Mouse (Mus musculus): ENCODE data around the gene Proca1. TPM values are rescaled to one million over a fixed set of nuclear protein-coding genes. Genes with fewer than 3 reads are reported as not detected.
A peak's percentile ranks its signal among the peaks of the same experiment; 100 is the strongest.

Gene Proca1
- polyA plus RNA-seq, 1 experiment from 2014 or later: 2.1 TPM

GRCm38 (mm10) chr11:78213086-78213817, 20.1 kb downstream of the Proca1 start:
- WGBS: 94% methylated on average over 14 of the region's 14 CpGs
- Histone ChIP-seq H3K27me3 (replicated peaks; ENCODE audit: control insufficient read depth, insufficient read depth, low read length) (no peaks in the 10 kb centered on the region), H3K4me3 (ENCODE audit: low read depth, low read length) (no peak overlapping the region), H3K4me1 (replicated peaks; ENCODE audit: control insufficient read depth, insufficient read depth, low read length) (no peaks in the 10 kb centered on the region), H3K9me3 (ENCODE audit: control insufficient read depth, low read length) (no peaks in the 10 kb centered on the region), H3K9ac (ENCODE audit: low read length) (no peak overlapping the region), H3K27ac (ENCODE audit: low read depth) (no peak overlapping the region), H3K4me2 (ENCODE audit: low read length) (no peak overlapping the region), H3K36me3 (ENCODE audit: control insufficient read depth, insufficient read depth, low read length) (peaks cover 98% of the 10 kb centered on the region)
- no peak for ATAC-seq (replicated peaks; ENCODE audit: low FRiP score, low TSS enrichment, low read depth)
- no peak for DNase-seq (ENCODE audit: low spot score)

GRCm38 (mm10) chr11:78215709-78216317, 22.6 kb downstream of the Proca1 start:
- Histone ChIP-seq H3K9ac (ENCODE audit: low read length) (no peak overlapping the region), H3K9me3 (ENCODE audit: control insufficient read depth, low read length) (no peaks in the 10 kb centered on the region), H3K4me2 (ENCODE audit: low read length) (no peak overlapping the region), H3K4me1 (replicated peaks; ENCODE audit: control insufficient read depth, insufficient read depth, low read length) (no peaks in the 10 kb centered on the region), H3K27ac (ENCODE audit: low read depth) (no peak overlapping the region), H3K36me3 (ENCODE audit: control insufficient read depth, insufficient read depth, low read length) (peaks cover 98% of the 10 kb centered on the region), H3K27me3 (replicated peaks; ENCODE audit: control insufficient read depth, insufficient read depth, low read length) (no peaks in the 10 kb centered on the region), H3K4me3 (ENCODE audit: low read depth, low read length) (no peak overlapping the region)
- ATAC-seq (replicated peaks; ENCODE audit: low FRiP score, low TSS enrichment, low read depth) (no peak), DNase-seq (ENCODE audit: low spot score) (no peak)
- WGBS: 88% methylated on average over 11 of the region's 11 CpGs

- Histone ChIP-seq H3K27ac (ENCODE audit: low read depth) (no peak overlapping the region), H3K9me3 (ENCODE audit: control insufficient read depth, low read length) (no peaks in the 10 kb centered on the region), H3K4me2 (ENCODE audit: low read length) (no peak overlapping the region), H3K27me3 (replicated peaks; ENCODE audit: control insufficient read depth, insufficient read depth, low read length) (no peaks in the 10 kb centered on the region), H3K9ac (ENCODE audit: low read length) (no peak overlapping the region), H3K4me3 (ENCODE audit: low read depth, low read length) (no peak overlapping the region), H3K36me3 (ENCODE audit: control insufficient read depth, insufficient read depth, low read length) (peaks cover 98% of the 10 kb centered on the region), H3K4me1 (replicated peaks; ENCODE audit: control insufficient read depth, insufficient read depth, low read length) (no peaks in the 10 kb centered on the region)
- ATAC-seq (replicated peaks; ENCODE audit: low FRiP score, low TSS enrichment, low read depth): no peak
- DNase-seq (ENCODE audit: low spot score): no peak
- WGBS: 93% methylated on average over 4 of the region's 4 CpGs
Observed at GRCm38 (mm10) chr11:78223586-78223985, 30.4 kb downstream of the Proca1 start.

GRCm38 (mm10) chr11:78231518-78231917, 38.3 kb downstream of the Proca1 start:
- DNase-seq (ENCODE audit: low spot score): no peak

GRCm38 (mm10) chr11:78240193-78240857, 47.1 kb downstream of the Proca1 start:
- Histone ChIP-seq H3K9me3 (ENCODE audit: control insufficient read depth, low read length) (no peaks in the 10 kb centered on the region), H3K9ac (ENCODE audit: low read length) (no peak overlapping the region), H3K27ac (ENCODE audit: low read depth) (no peak overlapping the region), H3K36me3 (ENCODE audit: control insufficient read depth, insufficient read depth, low read length) (peaks cover 26% of the 10 kb centered on the region), H3K4me2 (ENCODE audit: low read length) (no peak overlapping the region), H3K27me3 (replicated peaks; ENCODE audit: control insufficient read depth, insufficient read depth, low read length) (no peaks in the 10 kb centered on the region), H3K4me3 (ENCODE audit: low read depth, low read length) (no peak overlapping the region), H3K4me1 (replicated peaks; ENCODE audit: control insufficient read depth, insufficient read depth, low read length) (peaks cover 10% of the 10 kb centered on the region)
- DNase-seq (ENCODE audit: low spot score): no peak
- no peak for ATAC-seq (replicated peaks; ENCODE audit: low FRiP score, low TSS enrichment, low read depth)
- 90% methylated on average over 9 of the region's 9 CpGs for WGBS

More at GRCm38 (mm10) chr11:78231518-78231917, 38.3 kb downstream of the Proca1 start:
- no peaks in the 10 kb centered on the region for H3K27me3 ChIP-seq (replicated peaks; ENCODE audit: control insufficient read depth, insufficient read depth, low read length)
- H3K4me2 ChIP-seq (ENCODE audit: low read length): no peak overlapping the region
- peaks cover 87% of the 10 kb centered on the region for H3K36me3 ChIP-seq (ENCODE audit: control insufficient read depth, insufficient read depth, low read length)
- no peaks in the 10 kb centered on the region for H3K4me1 ChIP-seq (replicated peaks; ENCODE audit: control insufficient read depth, insufficient read depth, low read length)
- no peak overlapping the region for H3K27ac ChIP-seq (ENCODE audit: low read depth)
- no peak overlapping the region for H3K4me3 ChIP-seq (ENCODE audit: low read depth, low read length)
- no peak overlapping the region for H3K9ac ChIP-seq (ENCODE audit: low read length)
- WGBS: 93% methylated on average over 6 of the region's 6 CpGs
- no peak for ATAC-seq (replicated peaks; ENCODE audit: low FRiP score, low TSS enrichment, low read depth)
- H3K9me3 ChIP-seq (ENCODE audit: control insufficient read depth, low read length): no peaks in the 10 kb centered on the region

- no peaks in the 10 kb centered on the region for H3K9me3 ChIP-seq (ENCODE audit: control insufficient read depth, low read length)
- peak overlapping the region; percentile 98 for H3K4me3 ChIP-seq (ENCODE audit: low read depth, low read length)
- H3K27ac ChIP-seq (ENCODE audit: low read depth): peak overlapping the region; percentile 91
- ATAC-seq (replicated peaks; ENCODE audit: low FRiP score, low TSS enrichment, low read depth) (peak; percentile 21; the same call in 1 of the 2 replicates), DNase-seq (ENCODE audit: low spot score) (no peak)
- peak overlapping the region; percentile 91 for H3K9ac ChIP-seq (ENCODE audit: low read length)
- peaks cover 13% of the 10 kb centered on the region for H3K36me3 ChIP-seq (ENCODE audit: control insufficient read depth, insufficient read depth, low read length)
- peak overlapping the region; percentile 86 for H3K4me2 ChIP-seq (ENCODE audit: low read length)
- H3K4me1 ChIP-seq (replicated peaks; ENCODE audit: control insufficient read depth, insufficient read depth, low read length): peaks cover 27% of the 10 kb centered on the region
- WGBS: 1% methylated on average over 19 of the region's 19 CpGs
- H3K27me3 ChIP-seq (replicated peaks; ENCODE audit: control insufficient read depth, insufficient read depth, low read length): no peaks in the 10 kb centered on the region
Observed at GRCm38 (mm10) chr11:78245261-78245626, 52.1 kb downstream of the Proca1 start.

- H3K4me1 ChIP-seq (replicated peaks; ENCODE audit: control insufficient read depth, insufficient read depth, low read length): peaks cover 27% of the 10 kb centered on the region
- no peaks in the 10 kb centered on the region for H3K27me3 ChIP-seq (replicated peaks; ENCODE audit: control insufficient read depth, insufficient read depth, low read length)
- H3K9ac ChIP-seq (ENCODE audit: low read length): peak within 1 kb of the TSS; percentile 91
- peak within 1 kb of the TSS; percentile 86 for H3K4me2 ChIP-seq (ENCODE audit: low read length)
- peak; percentile 91 for ATAC-seq (replicated peaks; ENCODE audit: low FRiP score, low TSS enrichment, low read depth)
- no peaks in the 10 kb centered on the region for H3K9me3 ChIP-seq (ENCODE audit: control insufficient read depth, low read length)
- peak; percentile 99 for DNase-seq (ENCODE audit: low spot score)
- H3K36me3 ChIP-seq (ENCODE audit: control insufficient read depth, insufficient read depth, low read length): peaks cover 12% of the 10 kb centered on the region
- H3K27ac ChIP-seq (ENCODE audit: low read depth): peak within 1 kb of the TSS; percentile 91
- WGBS: under 1% methylated on average over 50 of the region's 50 CpGs
- H3K4me3 ChIP-seq (ENCODE audit: low read depth, low read length): peak within 1 kb of the TSS; percentile 98
Observed at GRCm38 (mm10) chr11:78245627-78246317, 52.6 kb downstream of the Proca1 start, which contains the start of the genes Sdf2 and Supt6. Gene Sdf2, plus strand, starts transcription at chr11:78245746. Gene Supt6, minus strand, starts transcription at chr11:78245987.

- Histone ChIP-seq H3K27ac (ENCODE audit: low read depth) (peak overlapping the region; percentile 91), H3K36me3 (ENCODE audit: control insufficient read depth, insufficient read depth, low read length) (peaks cover 16% of the 10 kb centered on the region), H3K9ac (ENCODE audit: low read length) (peak overlapping the region; percentile 91), H3K4me2 (ENCODE audit: low read length) (peak overlapping the region; percentile 86), H3K4me3 (ENCODE audit: low read depth, low read length) (peak overlapping the region; percentile 98), H3K4me1 (replicated peaks; ENCODE audit: control insufficient read depth, insufficient read depth, low read length) (peaks cover 27% of the 10 kb centered on the region), H3K9me3 (ENCODE audit: control insufficient read depth, low read length) (no peaks in the 10 kb centered on the region), H3K27me3 (replicated peaks; ENCODE audit: control insufficient read depth, insufficient read depth, low read length) (no peaks in the 10 kb centered on the region)
- 42% methylated on average over 7 of the region's 7 CpGs for WGBS
- ATAC-seq (replicated peaks; ENCODE audit: low FRiP score, low TSS enrichment, low read depth) (no peak), DNase-seq (ENCODE audit: low spot score) (no peak)
Observed at GRCm38 (mm10) chr11:78246318-78247011, 53.3 kb downstream of the Proca1 start.

Measured in intestine, embryonic 14.5 days (tissue).